Mouse (Mus musculus): ENCODE data around the gene Hand2.

The Hand2 gene

GRCm38 (mm10) chr8:57343731-57344315, 23.0 kb downstream of the Hand2 start:
- DNase-seq = no peak

GRCm38 (mm10) chr8:57344956-57345870, 24.4 kb downstream of the Hand2 start:
- DNase-seq = no peak

DNA sequence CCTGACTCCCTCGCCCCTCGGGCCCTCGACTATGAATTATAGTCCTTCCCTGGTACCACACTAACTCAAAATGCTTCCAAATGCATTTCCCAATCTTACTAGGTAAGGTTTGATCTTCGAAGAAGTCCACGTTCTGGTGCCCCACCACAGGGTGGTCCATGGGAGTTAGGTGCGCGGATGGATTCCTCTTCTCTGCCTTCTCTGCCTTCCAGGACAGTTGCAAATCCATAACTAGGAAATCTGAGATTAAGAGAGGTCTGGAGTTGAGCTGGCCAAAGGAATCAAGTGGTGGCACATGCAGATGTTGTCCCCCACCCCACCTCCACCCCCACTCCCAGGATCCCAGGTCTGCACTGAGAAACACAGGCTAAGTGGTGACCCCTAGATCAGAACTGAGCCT, 25.6 kb downstream of the Hand2 start:
- no peak for DNase-seq

DNA sequence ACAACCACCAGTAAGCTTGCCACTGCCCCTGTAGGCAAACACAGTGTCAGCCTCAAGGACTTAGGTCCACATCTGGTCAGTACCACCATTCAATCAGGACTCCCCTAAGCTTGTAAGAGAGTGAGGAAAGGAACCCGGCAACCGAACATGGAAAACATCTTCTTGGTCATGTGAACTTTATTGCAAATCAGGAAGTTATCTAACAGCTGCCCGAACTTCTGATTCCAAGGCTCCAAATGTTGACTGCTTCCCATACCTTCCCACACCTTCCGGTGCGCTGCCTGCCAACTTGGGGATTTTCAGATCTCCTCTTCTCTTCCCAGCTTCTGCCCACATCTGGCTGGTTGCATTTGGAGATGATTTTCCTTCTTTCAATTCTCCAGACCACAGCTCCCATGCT, 26.4 kb downstream of the Hand2 start:
- DNase-seq = no peak

- DNase-seq = no peak
Observed at GRCm38 (mm10) chr8:57348251-57348650, 27.5 kb downstream of the Hand2 start.

DNA sequence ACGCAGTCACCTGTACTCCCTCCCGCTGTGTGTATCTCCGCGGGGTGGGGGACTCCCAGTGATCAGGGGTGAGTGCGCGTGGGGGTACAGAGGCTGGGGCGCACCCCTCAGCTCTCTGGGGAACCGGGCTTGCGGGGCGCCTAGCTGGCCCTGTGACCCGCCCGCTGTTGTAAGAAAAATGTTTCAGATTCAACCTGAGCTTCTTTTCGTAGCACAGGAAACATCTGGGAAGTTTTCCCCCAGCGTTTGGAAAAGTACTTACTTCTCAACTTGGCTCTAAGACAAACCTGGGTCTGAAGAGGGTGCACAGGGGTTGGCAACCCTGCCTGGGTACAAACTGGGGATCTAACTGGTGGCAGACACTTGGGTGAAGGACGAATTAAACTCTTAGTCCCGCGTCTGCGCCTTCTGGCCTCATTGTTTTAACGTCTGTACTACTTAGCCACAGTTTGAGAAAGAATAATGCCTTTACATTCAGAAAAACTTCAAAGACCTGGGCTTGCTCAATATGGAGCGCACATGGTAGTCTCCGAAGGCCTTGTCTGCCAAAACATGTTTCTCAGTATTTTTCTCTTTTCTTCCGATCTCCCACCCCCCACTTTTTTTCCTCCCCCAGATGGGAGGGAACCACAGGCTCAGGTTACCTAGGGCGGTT, 28.2 kb downstream of the Hand2 start:
- DNase-seq = no peak

DNA sequence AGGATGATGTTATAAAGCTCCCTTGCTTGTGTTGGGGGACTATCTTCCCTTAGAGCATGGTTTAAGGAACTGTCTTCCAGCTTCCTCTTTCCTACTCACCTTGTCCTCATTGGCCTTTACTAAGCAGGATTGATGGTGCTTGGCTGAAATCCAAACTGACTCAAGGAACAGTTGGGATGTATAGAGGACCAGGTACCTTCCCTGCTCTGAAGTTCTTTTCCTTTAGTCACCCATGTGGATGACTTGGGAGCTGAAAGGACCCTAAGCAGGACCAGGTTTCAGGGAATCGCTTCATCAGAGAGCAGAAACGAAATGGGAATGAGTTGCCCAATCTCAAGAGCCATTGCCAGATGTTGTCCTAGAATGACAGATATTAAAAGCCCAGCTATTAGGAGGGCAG, 31.1 kb downstream of the Hand2 start:
- no peak for DNase-seq

DNA sequence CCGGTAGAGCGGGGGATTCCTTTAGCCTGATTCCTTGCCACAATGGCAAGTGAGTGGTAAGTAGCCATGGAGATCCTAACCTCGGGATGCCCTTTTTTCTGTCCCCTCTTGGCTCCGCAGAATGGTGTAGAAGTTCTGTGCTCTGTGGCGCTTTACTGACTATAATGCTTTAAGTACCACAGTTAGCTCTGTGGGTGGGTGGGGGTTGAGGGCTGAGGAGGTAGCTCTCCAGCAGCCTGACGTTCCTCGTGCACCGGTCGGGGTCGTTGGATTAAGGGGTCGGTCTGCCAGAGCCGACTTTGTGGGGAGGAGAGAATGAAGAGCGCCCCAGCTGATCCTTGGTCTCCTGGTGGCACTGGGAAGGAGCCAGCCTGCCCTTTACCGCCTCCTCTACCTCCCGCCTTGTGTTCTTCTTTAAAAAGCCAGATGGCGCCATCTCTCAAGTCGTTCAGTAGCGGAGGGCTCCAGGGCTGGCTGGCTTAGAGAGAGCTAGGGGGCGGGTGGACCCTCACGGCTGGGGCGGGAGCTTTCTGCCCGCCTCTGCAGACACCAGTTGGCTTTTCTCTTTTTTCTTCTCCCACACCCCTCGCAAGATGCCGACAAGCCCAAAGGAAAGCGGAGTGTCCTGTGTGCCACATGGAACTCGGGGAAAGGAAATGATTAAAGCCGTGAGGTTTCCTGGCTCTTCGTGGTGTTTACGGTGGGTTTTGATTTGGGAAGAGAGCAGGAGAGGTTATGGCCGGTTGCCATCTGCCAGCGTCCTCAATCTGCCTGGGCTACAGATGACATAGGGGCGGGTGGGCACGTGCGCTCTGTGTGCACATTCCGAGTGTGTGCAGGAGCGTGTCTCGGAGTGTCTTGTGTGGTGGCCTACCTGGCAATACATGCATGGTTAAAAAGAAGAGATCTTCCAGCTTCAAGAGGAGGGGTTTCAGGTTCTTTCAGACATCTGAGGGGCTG, 32.8 kb downstream of the Hand2 start:
- DNase-seq = peak; percentile 31

DNA sequence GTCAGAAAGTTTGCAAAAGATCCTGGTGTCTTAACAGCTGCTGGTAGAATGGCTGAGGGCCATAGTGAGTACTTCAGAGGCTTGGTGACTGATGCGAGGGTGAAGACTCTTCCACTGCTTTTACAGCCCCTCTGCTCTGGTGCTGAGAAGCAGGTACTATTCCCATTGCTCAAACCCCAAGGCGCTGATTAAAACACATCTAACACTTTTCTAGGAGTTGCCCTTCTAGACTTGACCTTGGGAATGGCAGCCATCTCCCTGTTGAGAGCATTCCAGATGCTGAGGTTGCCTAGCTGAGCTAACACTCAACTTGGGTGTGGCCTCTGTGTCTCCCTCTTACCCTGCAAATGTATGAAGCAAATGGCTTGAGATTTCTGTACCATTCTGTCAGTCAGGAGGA, 34.1 kb downstream of the Hand2 start:
- no peak for DNase-seq

GRCm38 (mm10) chr8:57356529-57357325, 35.9 kb downstream of the Hand2 start:
- DNase-seq = no peak

DNA sequence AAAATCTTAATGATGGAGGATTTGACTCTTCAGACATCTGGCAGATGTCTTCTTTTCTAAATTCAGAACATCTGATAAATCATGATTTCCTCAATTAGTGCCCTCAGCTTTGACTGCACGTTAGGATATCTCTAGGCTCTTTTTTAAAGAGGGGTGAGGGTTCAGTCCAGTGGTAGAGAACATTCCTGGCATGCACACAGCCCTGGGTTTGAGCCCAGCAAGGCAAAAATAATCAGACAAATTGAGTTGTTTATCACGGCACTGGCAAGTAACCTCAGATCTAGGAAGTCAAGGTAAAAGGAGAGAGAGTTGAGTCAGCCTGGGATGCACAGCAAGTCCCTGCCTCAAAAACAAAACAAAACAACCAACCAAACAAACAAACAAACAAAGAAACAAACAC, 39.7 kb downstream of the Hand2 start:
- no peak for DNase-seq

- DNase-seq = no peak
Observed at GRCm38 (mm10) chr8:57361003-57361805, 40.4 kb downstream of the Hand2 start.

GRCm38 (mm10) chr8:57362881-57363280, 42.1 kb downstream of the Hand2 start:
- DNase-seq = no peak

DNA sequence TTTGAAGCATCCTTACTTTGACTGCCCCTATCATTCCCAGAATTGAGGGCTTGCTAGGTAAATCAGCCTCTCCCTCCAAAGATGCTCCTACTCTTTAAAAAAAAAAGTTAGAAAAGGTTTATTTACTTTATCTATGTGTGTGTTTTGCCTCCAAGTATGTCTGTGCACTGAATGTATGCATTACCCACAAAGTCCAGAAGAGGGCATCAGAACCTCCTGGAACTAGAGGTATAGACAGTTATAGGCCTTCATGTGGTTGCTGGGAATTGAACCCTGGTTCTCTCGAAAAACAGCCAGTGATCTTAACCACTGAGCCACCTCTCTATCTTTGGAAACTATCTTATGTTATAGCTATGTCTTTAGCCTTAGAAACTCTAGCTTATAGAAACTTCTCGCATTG, 53.3 kb downstream of the Hand2 start:
- no peak for DNase-seq

All from right cerebral cortex, postnatal 14 days (tissue).